Mouse (Mus musculus): Measurements from ENCODE around the gene Smim11.

Gene Smim11

DNA sequence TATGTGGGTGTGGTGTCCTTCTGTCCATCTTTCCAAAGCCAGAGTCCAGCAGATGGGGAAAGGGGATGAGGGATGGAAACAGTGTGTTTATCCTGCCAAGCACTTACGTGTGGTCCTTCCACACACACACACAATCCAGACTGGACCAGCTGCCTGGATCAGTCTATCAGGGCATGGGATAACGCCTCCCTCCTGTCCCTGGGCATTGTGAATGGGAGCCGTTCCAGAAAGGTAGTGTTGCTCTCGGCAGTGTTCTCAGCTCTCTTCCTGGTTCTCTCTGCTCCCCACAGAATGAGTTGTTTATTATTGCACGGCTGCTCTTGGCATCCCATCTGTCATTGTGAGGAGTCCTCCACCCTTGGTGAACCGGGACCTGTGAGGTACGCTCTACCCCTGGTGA is 59.6 kb downstream of the Smim11 start:
- no peak for DNase-seq (ENCODE audit: low read depth, low spot score)

All from ZHBTc4 (cell line).